Mouse (Mus musculus): ENCODE data around the gene Nup210l. TPM values are rescaled to one million over a fixed set of nuclear protein-coding genes. Genes with fewer than 3 reads are reported as not detected.

Gene Nup210l
- total RNA-seq, 2 experiments from 2014 or later, result 0.25 to 0.33 TPM

DNA sequence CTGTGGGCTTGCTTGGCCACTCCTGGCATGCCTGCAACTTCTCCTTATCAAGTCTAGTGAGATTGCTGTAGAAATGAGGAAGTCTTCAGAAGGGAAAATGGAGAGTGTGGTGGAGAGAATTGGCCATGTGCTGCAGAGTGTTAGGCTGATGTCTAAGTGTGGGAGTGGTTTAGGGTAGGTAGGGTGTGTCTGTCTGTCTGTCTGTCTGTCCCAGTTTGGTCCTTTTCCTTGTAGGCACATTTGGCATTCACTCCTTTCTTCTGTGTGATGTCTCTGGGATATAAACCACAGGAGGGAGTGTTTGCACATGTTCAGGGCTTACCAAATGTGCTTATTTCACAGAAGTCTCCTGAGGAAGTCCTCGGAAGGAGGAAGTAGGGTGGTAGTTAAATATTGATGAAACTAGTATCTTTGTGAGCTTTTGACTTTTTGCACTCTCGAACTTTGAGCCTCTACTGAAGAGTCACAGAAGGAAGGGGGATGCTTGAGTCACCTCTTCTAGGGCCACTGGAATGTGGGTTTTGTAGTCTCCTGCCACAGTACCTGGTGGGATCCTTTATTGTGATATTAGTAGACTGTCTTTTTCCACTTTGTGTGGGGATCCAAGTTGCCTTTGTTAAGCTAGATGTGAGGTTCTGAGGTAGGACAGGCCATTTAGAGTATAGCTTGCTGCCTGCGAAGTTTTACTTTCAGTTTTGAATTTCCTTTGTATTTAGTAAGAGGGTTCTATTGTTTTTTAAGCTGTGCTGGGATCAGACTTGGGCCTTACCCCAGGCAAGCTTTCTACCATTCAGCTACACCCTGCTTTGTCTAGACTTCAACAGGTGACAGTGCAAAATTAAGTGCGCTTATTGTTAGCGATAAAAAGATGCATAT lies 22.3 kb upstream of the Nup210l start:
- DNase-seq (ENCODE audit: low spot score in 2 of 2), result no peak
- Histone ChIP-seq H3K27ac (peak overlapping the region; percentile 89), H3K4me3 (peak overlapping the region; percentile 78)
- no peak for TF ChIP-seq CTCF (conservative IDR thresholded peaks at IDR 0.05)

GRCm38 (mm10) chr3:90083034-90083433 lies 20.9 kb upstream of the Nup210l start:
- Histone ChIP-seq H3K27ac (peak overlapping the region; percentile 89), H3K4me3 (peak overlapping the region; percentile 27)
- TF ChIP-seq CTCF (conservative IDR thresholded peaks at IDR 0.05), result no peak
- DNase-seq (ENCODE audit: low spot score in 2 of 2), result peak in 1 of 2 experiments; percentile 9

- Histone ChIP-seq H3K4me3 (peak overlapping the region; percentile 27), H3K27ac (peak overlapping the region; percentile 89)
- DNase-seq (ENCODE audit: low spot score in 2 of 2), result peak; percentile 64 to 80
- no peak for TF ChIP-seq CTCF (conservative IDR thresholded peaks at IDR 0.05)
Measured at GRCm38 (mm10) chr3:90083698-90084324, 20.1 kb upstream of the Nup210l start.

- peak overlapping the region; percentile 89 for H3K27ac ChIP-seq
- no peak for TF ChIP-seq CTCF (conservative IDR thresholded peaks at IDR 0.05)
- H3K4me3 ChIP-seq, result peak overlapping the region; percentile 5; the same call in 1 of the 2 replicates
- DNase-seq (ENCODE audit: low spot score in 2 of 2), result no peak
Measured at GRCm38 (mm10) chr3:90084790-90085189, 19.1 kb upstream of the Nup210l start.

- H3K27ac ChIP-seq, result peak overlapping the region; percentile 89
- no peak for DNase-seq (ENCODE audit: low spot score in 2 of 2)
- peak overlapping the region; percentile 5; the same call in 1 of the 2 replicates for H3K4me3 ChIP-seq
- TF ChIP-seq CTCF (conservative IDR thresholded peaks at IDR 0.05), result peak; percentile 27
Measured at GRCm38 (mm10) chr3:90085281-90085680, 18.7 kb upstream of the Nup210l start.

GRCm38 (mm10) chr3:90086068-90086467 lies 17.9 kb upstream of the Nup210l start:
- no peak for TF ChIP-seq CTCF (conservative IDR thresholded peaks at IDR 0.05)
- Histone ChIP-seq H3K27ac (peak overlapping the region; percentile 89; the same call in 1 of the 2 replicates), H3K4me3 (no peak overlapping the region)
- no peak for DNase-seq (ENCODE audit: low spot score in 2 of 2)

- no peak for TF ChIP-seq CTCF (conservative IDR thresholded peaks at IDR 0.05)
- H3K27ac ChIP-seq, result no peak overlapping the region
- no peak for DNase-seq (ENCODE audit: low spot score in 2 of 2)
Measured at GRCm38 (mm10) chr3:90088617-90089016, 15.3 kb upstream of the Nup210l start.

DNA sequence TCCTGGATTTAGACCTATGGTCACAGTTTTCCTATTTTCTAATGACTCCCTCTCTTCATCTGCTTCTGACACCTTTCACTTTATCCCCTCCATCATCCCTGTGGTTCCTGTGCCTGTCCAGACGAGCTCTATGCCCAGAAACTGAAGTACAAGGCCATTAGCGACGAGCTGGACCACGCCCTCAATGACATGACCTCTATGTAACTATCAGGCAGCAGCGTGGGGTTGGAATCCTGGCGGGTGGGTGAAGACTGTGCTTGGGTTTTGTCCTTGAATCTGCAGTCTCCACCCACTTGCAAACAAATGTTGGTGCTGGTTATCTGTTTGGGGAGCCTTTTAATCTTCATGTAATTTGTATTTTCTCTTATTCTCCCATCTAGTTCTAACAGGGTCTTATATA lies 13.0 kb upstream of the Nup210l start:
- H3K4me3 ChIP-seq, result no peak overlapping the region
- no peak for DNase-seq (ENCODE audit: low spot score in 2 of 2)
- no peak for TF ChIP-seq CTCF (conservative IDR thresholded peaks at IDR 0.05)
- no peak overlapping the region for H3K27ac ChIP-seq

More at GRCm38 (mm10) chr3:90088617-90089016, 15.3 kb upstream of the Nup210l start:
- H3K4me3 ChIP-seq, result no peak overlapping the region

DNA sequence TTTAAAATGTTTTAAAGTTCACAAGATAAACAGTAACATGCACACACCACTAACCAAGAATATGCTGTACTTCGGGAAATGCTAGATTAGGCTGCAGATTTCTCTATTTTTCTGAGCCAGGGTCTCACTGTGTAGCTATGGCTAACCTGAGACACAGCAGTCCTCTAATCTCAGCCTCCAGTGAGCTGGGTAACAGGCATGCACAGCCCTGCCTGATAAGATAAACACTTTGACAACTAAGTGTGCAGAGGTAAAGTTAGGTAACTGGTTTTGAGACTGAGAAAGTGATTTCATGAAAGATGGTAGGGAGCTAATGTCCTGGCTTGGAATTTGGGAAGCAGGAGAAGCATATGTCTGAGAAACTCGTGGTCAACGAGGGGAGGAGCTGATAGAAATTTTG lies 9.5 kb upstream of the Nup210l start:
- H3K4me3 ChIP-seq, result no peak overlapping the region
- DNase-seq (ENCODE audit: low spot score in 2 of 2), result no peak
- no peak overlapping the region for H3K27ac ChIP-seq
- TF ChIP-seq CTCF (conservative IDR thresholded peaks at IDR 0.05), result no peak

GRCm38 (mm10) chr3:90097928-90098327 lies 6.0 kb upstream of the Nup210l start:
- no peak overlapping the region for H3K27ac ChIP-seq
- DNase-seq (ENCODE audit: low spot score in 2 of 2), result no peak
- no peak overlapping the region for H3K4me3 ChIP-seq
- no peak for TF ChIP-seq CTCF (conservative IDR thresholded peaks at IDR 0.05)

DNA sequence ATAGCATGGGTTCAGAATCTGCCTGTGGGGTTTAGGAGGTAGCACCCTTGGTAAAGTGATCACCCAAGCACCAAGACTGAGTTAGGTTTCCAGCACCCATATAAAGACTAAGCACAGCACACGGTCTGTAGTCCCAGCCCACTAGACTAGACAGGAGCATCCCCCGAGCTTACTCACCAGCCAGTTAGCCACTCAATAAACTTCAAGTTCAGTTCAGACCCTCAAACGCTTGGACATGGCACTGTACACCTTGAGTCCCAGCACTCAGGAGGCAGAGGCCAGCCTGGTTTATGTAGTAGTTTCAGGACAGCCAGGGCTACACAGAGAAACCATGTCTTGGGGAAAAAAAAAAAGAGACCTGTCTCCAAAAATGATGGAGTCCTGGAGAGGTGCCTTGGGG lies 2.9 kb upstream of the Nup210l start:
- no peak for TF ChIP-seq CTCF (conservative IDR thresholded peaks at IDR 0.05)
- no peak for DNase-seq (ENCODE audit: low spot score in 2 of 2)
- Histone ChIP-seq H3K27ac (no peak overlapping the region), H3K4me3 (no peak overlapping the region)

DNA sequence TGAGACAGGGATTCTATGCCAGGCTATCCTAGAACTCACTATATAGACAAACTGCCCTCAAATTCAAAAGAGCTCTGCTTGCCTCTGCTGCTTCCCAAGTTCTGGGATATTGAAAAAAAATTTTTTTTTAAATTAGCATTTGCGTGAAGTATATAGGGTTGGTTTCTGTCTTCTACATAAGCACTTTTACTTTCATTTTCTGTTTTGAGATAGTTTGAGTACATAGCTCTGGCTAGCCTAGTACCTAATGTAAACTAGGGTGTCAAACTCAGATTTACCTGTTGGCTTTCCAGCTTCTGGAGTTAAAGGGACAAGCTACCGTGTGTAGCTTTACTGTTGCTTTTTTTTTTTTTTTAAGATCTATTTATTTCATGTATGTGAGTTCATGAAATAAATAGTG lies 2.3 kb upstream of the Nup210l start:
- no peak for TF ChIP-seq CTCF (conservative IDR thresholded peaks at IDR 0.05)
- no peak for DNase-seq (ENCODE audit: low spot score in 2 of 2)
- Histone ChIP-seq H3K4me3 (no peak overlapping the region), H3K27ac (no peak overlapping the region)

- DNase-seq (ENCODE audit: low spot score in 2 of 2), result no peak
- no peak for TF ChIP-seq CTCF (conservative IDR thresholded peaks at IDR 0.05)
- Histone ChIP-seq H3K27ac (no peak overlapping the region), H3K4me3 (no peak overlapping the region)
Measured at GRCm38 (mm10) chr3:90102239-90102638, 1.7 kb upstream of the Nup210l start.

Data from layer of hippocampus, adult 2 months (tissue).